Mouse (Mus musculus) forebrain, embryonic 13.5 days (tissue): ENCODE data around the gene Trdn. TPM values are rescaled to one million over a fixed set of nuclear protein-coding genes. Genes with fewer than 3 reads are reported as not detected.
A peak's percentile ranks its signal among the peaks of the same experiment; 100 is the strongest.

ENCODE experiments used
- ATAC-seq: fragments of 200-750 bp; cut with Nextera tagmentation; 2 replicates; pipeline ENCODE4 v1.8.0; 2017
- H3K27ac ChIP-seq: fragments of 300-500 bp; sonication (generic); 2 replicates; pipeline ENCODE4 v1.5.1; 2015; ENCODE audit warnings: inconsistent platforms, mild to moderate bottlenecking, moderate library complexity
- H3K27me3 ChIP-seq: fragments of 300-500 bp; sonication (generic); 2 replicates; pipeline ENCODE4 v1.6.1; 2015; ENCODE audit warnings: mild to moderate bottlenecking, inconsistent platforms
- H3K36me3 ChIP-seq: fragments of 300-500 bp; sonication (generic); 2 replicates; pipeline ENCODE4 v1.6.1; 2015; ENCODE audit warnings: mild to moderate bottlenecking, inconsistent platforms; ENCODE audit not compliant: poor library complexity, severe bottlenecking
- H3K4me1 ChIP-seq: fragments of 300-500 bp; sonication (generic); 2 replicates; pipeline ENCODE4 v1.6.1; 2015; ENCODE audit warnings: inconsistent platforms
- H3K4me2 ChIP-seq: fragments of 300-500 bp; sonication (generic); 2 replicates; pipeline ENCODE4 v1.6.1; 2015; ENCODE audit warnings: inconsistent platforms, mild to moderate bottlenecking, moderate library complexity
- H3K4me3 ChIP-seq: fragments of 300-500 bp; sonication (generic); 2 replicates; pipeline ENCODE4 v1.5.1; 2015; ENCODE audit warnings: mild to moderate bottlenecking, inconsistent platforms
- H3K9ac ChIP-seq: fragments of 300-500 bp; sonication (generic); 2 replicates; pipeline ENCODE4 v1.6.1; 2015; ENCODE audit warnings: mild to moderate bottlenecking, inconsistent platforms
- H3K9me3 ChIP-seq: fragments of 300-500 bp; sonication (generic); replicated peaks from 2 replicates; pipeline ENCODE4 v1.6.1; 2016; ENCODE audit warnings: inconsistent platforms
- WGBS: fragments of 180-500 bp; shearing (Covaris S2); methylation state at CpG from one replicate; pipeline ENCODE4 v1.1.7; 2015; 5-methylcytosine and 5-hydroxymethylcytosine counted together
- polyA plus RNA-seq: library from polyadenylated mRNA; unstranded; fragments of >200 nt; fragmentation: Nextera tagmentation; extraction: Ambion mirVana; gene quantifications from 2 replicates; pipeline ENCODE4 v1.2.1, GENCODE M21; 2015

Gene Trdn
- polyA plus RNA-seq, 1 experiment from 2014 or later, result 0.21 TPM

- Histone ChIP-seq H3K4me2 (no peak overlapping the region), H3K9ac (no peak overlapping the region), H3K4me3 (no peak overlapping the region), H3K27me3 (no peaks in the 10 kb centered on the region), H3K4me1 (no peaks in the 10 kb centered on the region), H3K9me3 (no peaks in the 10 kb centered on the region), H3K27ac (no peak overlapping the region), H3K36me3 (no peaks in the 10 kb centered on the region)
- peak; percentile 53; the same call in 1 of the 2 replicates for ATAC-seq
- WGBS, result 25% methylated on average over 2 of the region's 2 CpGs
These were observed 99.6 kb downstream of the Trdn start for GRCm38 (mm10) chr10:33179731-33180631.

GRCm38 (mm10) chr10:33189031-33189430 lies 108.7 kb downstream of the Trdn start:
- no peak overlapping the region for H3K9ac ChIP-seq
- H3K9me3 ChIP-seq, result no peaks in the 10 kb centered on the region
- no peak overlapping the region for H3K4me3 ChIP-seq
- no peaks in the 10 kb centered on the region for H3K36me3 ChIP-seq
- no peaks in the 10 kb centered on the region for H3K27me3 ChIP-seq
- H3K4me2 ChIP-seq, result no peak overlapping the region
- no peaks in the 10 kb centered on the region for H3K4me1 ChIP-seq
- H3K27ac ChIP-seq, result no peak overlapping the region
- WGBS, result 78% methylated on average over 1 of the region's 1 CpGs
- ATAC-seq, result no peak

- Histone ChIP-seq H3K4me2 (no peak overlapping the region), H3K9ac (no peak overlapping the region), H3K27ac (no peak overlapping the region), H3K4me3 (no peak overlapping the region), H3K27me3 (no peaks in the 10 kb centered on the region), H3K9me3 (no peaks in the 10 kb centered on the region), H3K4me1 (no peaks in the 10 kb centered on the region), H3K36me3 (no peaks in the 10 kb centered on the region)
- no peak for ATAC-seq
- 7% methylated on average over 1 of the region's 1 CpGs for WGBS
These were observed 115.6 kb downstream of the Trdn start for GRCm38 (mm10) chr10:33195919-33196318.

- 67% methylated on average over 1 of the region's 1 CpGs for WGBS
- no peak for ATAC-seq
- no peak overlapping the region for H3K9ac ChIP-seq
These were observed 117.9 kb downstream of the Trdn start for GRCm38 (mm10) chr10:33198257-33198656.

GRCm38 (mm10) chr10:33210411-33210810 lies 130.1 kb downstream of the Trdn start:
- ATAC-seq, result no peak
- Histone ChIP-seq H3K4me1 (no peaks in the 10 kb centered on the region), H3K9me3 (no peaks in the 10 kb centered on the region), H3K27me3 (no peaks in the 10 kb centered on the region), H3K4me2 (no peak overlapping the region), H3K27ac (no peak overlapping the region), H3K9ac (no peak overlapping the region), H3K36me3 (no peaks in the 10 kb centered on the region), H3K4me3 (no peak overlapping the region)
- 76% methylated on average over 1 of the region's 1 CpGs for WGBS

More at GRCm38 (mm10) chr10:33198257-33198656, 117.9 kb downstream of the Trdn start:
- Histone ChIP-seq H3K4me1 (no peaks in the 10 kb centered on the region), H3K4me3 (no peak overlapping the region), H3K4me2 (no peak overlapping the region), H3K27ac (no peak overlapping the region), H3K9me3 (no peaks in the 10 kb centered on the region), H3K27me3 (no peaks in the 10 kb centered on the region), H3K36me3 (no peaks in the 10 kb centered on the region)

DNA sequence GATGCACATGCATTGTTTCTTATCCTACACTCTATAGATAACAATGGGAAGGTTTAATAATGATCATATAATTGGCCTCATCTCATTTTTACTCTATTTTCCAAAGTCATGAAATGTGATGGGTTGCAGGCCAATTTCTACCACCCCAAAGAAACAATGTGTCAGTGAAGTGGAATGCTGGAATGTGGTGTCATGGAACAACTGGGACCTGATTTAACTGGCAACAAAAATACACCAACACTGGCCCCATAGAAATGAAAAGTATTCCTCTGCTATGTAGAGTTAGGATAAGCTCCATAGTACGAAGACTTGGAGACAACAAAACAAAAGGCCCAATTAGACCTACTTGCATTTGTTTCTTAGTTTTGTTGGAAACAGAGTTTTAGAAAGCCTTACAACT lies 173.6 kb downstream of the Trdn start:
- WGBS, result 36% methylated on average over 1 of the region's 1 CpGs
- ATAC-seq, result no peak
- Histone ChIP-seq H3K4me1 (no peaks in the 10 kb centered on the region), H3K9me3 (no peaks in the 10 kb centered on the region), H3K4me2 (no peak overlapping the region), H3K4me3 (no peak overlapping the region), H3K9ac (no peak overlapping the region), H3K27me3 (no peaks in the 10 kb centered on the region), H3K27ac (no peak overlapping the region), H3K36me3 (no peaks in the 10 kb centered on the region)

DNA sequence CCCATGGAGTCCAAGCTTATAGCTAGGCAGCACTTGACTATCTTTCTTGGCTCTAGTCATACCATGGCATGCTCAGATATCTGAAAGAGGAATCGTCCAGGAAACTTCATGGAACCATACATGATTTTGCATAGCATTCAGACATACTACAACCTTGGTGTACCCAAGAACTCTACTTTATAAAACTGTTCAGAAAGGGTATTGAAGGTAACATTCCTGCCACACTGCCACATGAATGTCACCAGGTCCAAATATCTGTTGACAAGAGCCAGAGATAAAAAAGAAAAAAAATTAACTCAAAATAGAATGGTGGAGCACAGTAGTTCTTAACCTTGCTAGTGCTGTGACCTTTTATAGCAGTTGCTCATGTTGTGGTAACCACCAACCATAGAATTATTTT lies 175.8 kb downstream of the Trdn start:
- 77% methylated on average over 1 of the region's 1 CpGs for WGBS
- Histone ChIP-seq H3K4me1 (no peaks in the 10 kb centered on the region), H3K4me3 (no peak overlapping the region), H3K4me2 (no peak overlapping the region), H3K36me3 (no peaks in the 10 kb centered on the region), H3K9me3 (no peaks in the 10 kb centered on the region), H3K9ac (no peak overlapping the region), H3K27me3 (no peaks in the 10 kb centered on the region), H3K27ac (no peak overlapping the region)
- ATAC-seq, result no peak

GRCm38 (mm10) chr10:33304982-33305381 lies 224.6 kb downstream of the Trdn start:
- no peak overlapping the region for H3K9ac ChIP-seq
- no peak overlapping the region for H3K27ac ChIP-seq
- H3K4me3 ChIP-seq, result no peak overlapping the region
- no peak overlapping the region for H3K4me2 ChIP-seq
- no peaks in the 10 kb centered on the region for H3K27me3 ChIP-seq
- ATAC-seq, result no peak
- no peaks in the 10 kb centered on the region for H3K36me3 ChIP-seq
- no peaks in the 10 kb centered on the region for H3K9me3 ChIP-seq
- WGBS, result 37% methylated on average over 2 of the region's 2 CpGs
- H3K4me1 ChIP-seq, result no peaks in the 10 kb centered on the region

- H3K27ac ChIP-seq, result no peak overlapping the region
- 82% methylated on average over 1 of the region's 1 CpGs for WGBS
- H3K27me3 ChIP-seq, result no peaks in the 10 kb centered on the region
- no peak overlapping the region for H3K9ac ChIP-seq
- H3K4me2 ChIP-seq, result no peak overlapping the region
- H3K4me1 ChIP-seq, result no peaks in the 10 kb centered on the region
- no peaks in the 10 kb centered on the region for H3K36me3 ChIP-seq
- ATAC-seq, result no peak
- H3K4me3 ChIP-seq, result no peak overlapping the region
- H3K9me3 ChIP-seq, result no peaks in the 10 kb centered on the region
These were observed 272.7 kb downstream of the Trdn start for GRCm38 (mm10) chr10:33353026-33353425.

DNA sequence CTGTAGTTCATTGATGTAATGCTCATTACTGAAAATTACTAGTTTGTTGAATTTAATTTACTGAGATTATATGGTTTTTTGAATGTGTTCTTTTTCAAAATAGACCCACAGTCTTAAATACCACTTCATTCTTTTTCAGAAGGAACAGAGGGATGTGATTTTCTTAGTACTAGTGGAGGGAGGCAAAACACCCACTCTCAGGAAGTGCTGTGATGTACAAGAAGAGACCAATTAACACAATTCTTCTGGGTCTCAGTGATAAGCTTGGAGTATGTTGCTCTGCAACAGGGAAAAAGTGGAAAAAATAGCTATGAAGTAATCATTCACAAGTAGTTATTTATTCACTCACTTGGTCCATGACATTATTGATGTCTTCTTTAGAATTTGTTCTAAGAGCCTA lies 286.2 kb downstream of the Trdn start:
- H3K9ac ChIP-seq, result no peak overlapping the region
- H3K4me1 ChIP-seq, result no peaks in the 10 kb centered on the region
- no peaks in the 10 kb centered on the region for H3K9me3 ChIP-seq
- no peaks in the 10 kb centered on the region for H3K36me3 ChIP-seq
- ATAC-seq, result no peak
- no peak overlapping the region for H3K4me2 ChIP-seq
- no peak overlapping the region for H3K27ac ChIP-seq
- no peaks in the 10 kb centered on the region for H3K27me3 ChIP-seq
- H3K4me3 ChIP-seq, result no peak overlapping the region

GRCm38 (mm10) chr10:33370534-33370933 lies 290.2 kb downstream of the Trdn start:
- Histone ChIP-seq H3K4me2 (no peak overlapping the region), H3K9ac (no peak overlapping the region), H3K27me3 (no peaks in the 10 kb centered on the region), H3K36me3 (no peaks in the 10 kb centered on the region), H3K27ac (no peak overlapping the region), H3K4me3 (no peak overlapping the region), H3K4me1 (no peaks in the 10 kb centered on the region), H3K9me3 (no peaks in the 10 kb centered on the region)
- ATAC-seq, result no peak
- WGBS, result 82% methylated on average over 2 of the region's 2 CpGs

GRCm38 (mm10) chr10:33375474-33376029 lies 295.2 kb downstream of the Trdn start:
- Histone ChIP-seq H3K27ac (no peak overlapping the region), H3K9me3 (no peaks in the 10 kb centered on the region), H3K9ac (no peak overlapping the region), H3K4me2 (no peak overlapping the region), H3K4me3 (no peak overlapping the region), H3K36me3 (no peaks in the 10 kb centered on the region), H3K4me1 (no peaks in the 10 kb centered on the region), H3K27me3 (no peaks in the 10 kb centered on the region)
- WGBS, result 77% methylated on average over 2 of the region's 2 CpGs
- no peak for ATAC-seq
